Mouse (Mus musculus) MN1 (cell line): ENCODE measurements around the gene Clec4f.
"Not testable (repeated sequence)": the region's sequence is repeated elsewhere in the genome, so short reads cannot be mapped to it uniquely, and the experiment has no call there.

Experiments
- DNase-seq: peaks from one replicate; pipeline ENCODE4 v3.0.0-alpha.2; 2016; ENCODE audit warnings: low spot score

The Clec4f gene

GRCm38 (mm10) chr6:83634106-83634505 is 21.9 kb downstream of the Clec4f start:
- DNase-seq: not testable (repeated sequence)

GRCm38 (mm10) chr6:83631815-83632214 is 24.2 kb downstream of the Clec4f start:
- DNase-seq: no peak

GRCm38 (mm10) chr6:83626781-83627180 is 29.2 kb downstream of the Clec4f start:
- no peak for DNase-seq

- no peak for DNase-seq
These were observed 36.0 kb downstream of the Clec4f start for GRCm38 (mm10) chr6:83619955-83620354.

- no peak for DNase-seq
These were observed 38.2 kb downstream of the Clec4f start for GRCm38 (mm10) chr6:83617581-83618335.

GRCm38 (mm10) chr6:83616512-83616911 is 39.5 kb downstream of the Clec4f start:
- DNase-seq: no peak

GRCm38 (mm10) chr6:83614469-83614868 is 41.5 kb downstream of the Clec4f start:
- no peak for DNase-seq

- DNase-seq: no peak
These were observed 43.0 kb downstream of the Clec4f start for GRCm38 (mm10) chr6:83612976-83613375.

GRCm38 (mm10) chr6:83599636-83600174 is 56.3 kb downstream of the Clec4f start:
- no peak for DNase-seq

GRCm38 (mm10) chr6:83599060-83599550 is 56.9 kb downstream of the Clec4f start:
- DNase-seq: no peak

- DNase-seq: no peak
These were observed 57.3 kb downstream of the Clec4f start for GRCm38 (mm10) chr6:83598646-83599045.

GRCm38 (mm10) chr6:83597988-83598387 is 58.0 kb downstream of the Clec4f start:
- no peak for DNase-seq

GRCm38 (mm10) chr6:83595035-83595434 is 61.0 kb downstream of the Clec4f start:
- DNase-seq: no peak
